Mouse (Mus musculus) ES-E14 (cell line): Measurements from ENCODE around the gene Mpl. TPM values are rescaled to one million over a fixed set of nuclear protein-coding genes. Genes with fewer than 3 reads are reported as not detected.

Experiments
- DNase-seq: peaks from one replicate; pipeline ENCODE4 v3.0.0-alpha.2; 2013; ENCODE audit warnings: low read depth, low spot score
- H3K27ac ChIP-seq: 2 replicates; pipeline ENCODE4 v1.5.1; 2012; ENCODE audit warnings: low read depth, mild to moderate bottlenecking, low read length, moderate library complexity, mixed read lengths; ENCODE audit not compliant: poor library complexity, insufficient read depth, severe bottlenecking
- H3K36me3 ChIP-seq: 2 replicates; pipeline ENCODE4 v1.6.1; 2012; ENCODE audit warnings: mild to moderate bottlenecking, low read length, moderate library complexity, mixed read lengths; ENCODE audit not compliant: control insufficient read depth, poor library complexity, insufficient read depth, severe bottlenecking
- H3K4me1 ChIP-seq, 2 experiments: fragments of 150-350 bp in 1 of 2; sonication (generic) in 1 of 2; 2 replicates each; pipeline ENCODE4 v1.6.1; 2012; ENCODE audit warnings: low read length in 2 of 2, mild to moderate bottlenecking in 1 of 2, mixed read lengths in 1 of 2; ENCODE audit not compliant: control insufficient read depth in 2 of 2, insufficient read depth in 2 of 2, poor library complexity in 1 of 2
- H3K4me3 ChIP-seq, 2 experiments: fragments of 150-350 bp in 1 of 2; sonication (generic) in 1 of 2; 2 replicates each; pipeline ENCODE4 v1.5.1; 2012; ENCODE audit warnings: low read length in 2 of 2, low read depth in 1 of 2, mild to moderate bottlenecking in 1 of 2, mixed read lengths in 1 of 2; ENCODE audit not compliant: insufficient read depth in 1 of 2, poor library complexity in 1 of 2, severe bottlenecking in 1 of 2
- H3K9ac ChIP-seq: 2 replicates; pipeline ENCODE4 v1.6.1; 2012; ENCODE audit warnings: low read depth, mild to moderate bottlenecking, low read length, mixed read lengths; ENCODE audit not compliant: poor library complexity, insufficient read depth, severe bottlenecking
- H3K9me3 ChIP-seq: fragments of 150-350 bp; sonication (generic); 2 replicates; pipeline ENCODE4 v1.6.1; 2012; ENCODE audit warnings: low read depth, mild to moderate bottlenecking, low read length; ENCODE audit not compliant: control insufficient read depth, insufficient read depth
- CHD2 ChIP-seq: IDR thresholded peaks from 2 replicates; pipeline ENCODE4 v1.6.1; 2014; ENCODE audit warnings: mild to moderate bottlenecking, low read depth, low read length, inconsistent platforms
- HCFC1 ChIP-seq: IDR thresholded peaks from 2 replicates; pipeline ENCODE4 v1.6.1; 2012; ENCODE audit warnings: low read length, inconsistent platforms, borderline replicate concordance; ENCODE audit not compliant: insufficient read depth
- MAFK ChIP-seq: IDR thresholded peaks from 2 replicates; pipeline ENCODE4 v1.6.1; 2014; ENCODE audit warnings: mild to moderate bottlenecking, low read depth, low read length, inconsistent platforms; ENCODE audit not compliant: insufficient read depth
- ZC3H11A ChIP-seq: IDR thresholded peaks from 2 replicates; pipeline ENCODE4 v1.6.1; 2012; ENCODE audit warnings: low read depth, mild to moderate bottlenecking, inconsistent platforms, low read length, borderline replicate concordance
- ZNF384 ChIP-seq: IDR thresholded peaks from 2 replicates; pipeline ENCODE4 v1.6.1; 2012; ENCODE audit warnings: low read depth, low read length, inconsistent platforms
- in situ Hi-C, 2 experiments: fragments of 600-800 bp; cut with MboI; formaldehyde crosslinking; loops; one replicate each; pipeline ENCODE4 v1.15.1; 2025; ENCODE audit warnings: low sequenced_read_pairs in 2 of 2, inconsistent platforms in 1 of 2; ENCODE audit not compliant: unreplicated experiment in 2 of 2
- total RNA-seq: library from RNA; depleted of rRNA; stranded (reverse); fragments of 300-350 nt; gene quantifications from 2 replicates; pipeline ENCODE4 v1.2.3, GENCODE M21; 2012

Mpl gene
- total RNA-seq, 1 experiment: not detected

GRCm38 (mm10) chr4:118490461-118490860 is 33.1 kb upstream of the Mpl start:
- H3K9me3 ChIP-seq: no peaks in the 10 kb centered on the region
- no peak for DNase-seq
- H3K9ac ChIP-seq: no peak overlapping the region
- in situ Hi-C loops: no loop called here
- no peak overlapping the region for H3K4me3 ChIP-seq
- H3K4me1 ChIP-seq: peaks cover 0 to 13% of the 10 kb centered on the region in 2 experiments; a peak in 1 of 4 replicates
- TF ChIP-seq MAFK: no peak
- no peak for TF ChIP-seq ZNF384
- no peak for TF ChIP-seq ZC3H11A
- no peak for TF ChIP-seq HCFC1
- TF ChIP-seq CHD2: no peak
- no peaks in the 10 kb centered on the region for H3K36me3 ChIP-seq
- H3K27ac ChIP-seq: no peak overlapping the region

DNA sequence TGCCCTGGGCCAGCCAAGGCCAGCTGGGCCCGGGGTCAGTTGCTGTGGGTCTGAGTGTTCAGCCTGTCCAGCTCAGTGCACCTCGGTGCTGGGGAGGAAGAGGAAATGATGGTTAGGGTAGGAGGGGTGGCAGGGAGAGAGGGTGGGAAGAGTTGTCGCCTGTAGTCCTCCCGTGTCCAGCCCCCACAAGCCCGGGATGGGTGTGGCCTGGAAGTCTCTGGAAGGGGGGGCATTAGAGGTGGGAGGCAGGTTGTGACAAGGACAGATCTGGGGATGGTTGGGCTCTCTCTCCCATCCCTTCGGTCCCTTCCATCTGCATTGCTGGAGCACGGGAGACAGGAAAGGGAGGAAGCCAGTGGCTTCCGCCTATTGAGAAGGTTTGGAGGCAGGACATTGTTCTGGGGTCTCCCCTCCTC is 32.4 kb upstream of the Mpl start, which contains the start of gene Tie1:
Gene Tie1, minus strand, starts transcription at position 345 of the 416 bp plus-strand sequence.
- in situ Hi-C loops: no loop called here
- DNase-seq: no peak
- H3K4me3 ChIP-seq: no peak within 1 kb of the TSS
- H3K36me3 ChIP-seq: no peaks in the 10 kb centered on the region
- H3K9ac ChIP-seq: no peak within 1 kb of the TSS
- H3K27ac ChIP-seq: no peak within 1 kb of the TSS
- no peaks in the 10 kb centered on the region for H3K9me3 ChIP-seq
- peaks cover 0 to 13% of the 10 kb centered on the region in 2 experiments; a peak in 1 of 4 replicates for H3K4me1 ChIP-seq
- TF ChIP-seq ZC3H11A (no peak), CHD2 (no peak), HCFC1 (no peak), MAFK (no peak), ZNF384 (no peak)

GRCm38 (mm10) chr4:118476773-118477530 is 19.6 kb upstream of the Mpl start:
- Histone ChIP-seq H3K4me3 (no peak overlapping the region), H3K27ac (no peak overlapping the region), H3K36me3 (no peaks in the 10 kb centered on the region), H3K9me3 (no peaks in the 10 kb centered on the region), H3K4me1 (no peaks in the 10 kb centered on the region; a peak in 1 of 4 replicates), H3K9ac (no peak overlapping the region)
- no peak for TF ChIP-seq ZC3H11A
- TF ChIP-seq MAFK: no peak
- no peak for TF ChIP-seq CHD2
- TF ChIP-seq HCFC1: no peak
- TF ChIP-seq ZNF384: no peak
- no peak for DNase-seq
- in situ Hi-C loops: no loop called here

DNA sequence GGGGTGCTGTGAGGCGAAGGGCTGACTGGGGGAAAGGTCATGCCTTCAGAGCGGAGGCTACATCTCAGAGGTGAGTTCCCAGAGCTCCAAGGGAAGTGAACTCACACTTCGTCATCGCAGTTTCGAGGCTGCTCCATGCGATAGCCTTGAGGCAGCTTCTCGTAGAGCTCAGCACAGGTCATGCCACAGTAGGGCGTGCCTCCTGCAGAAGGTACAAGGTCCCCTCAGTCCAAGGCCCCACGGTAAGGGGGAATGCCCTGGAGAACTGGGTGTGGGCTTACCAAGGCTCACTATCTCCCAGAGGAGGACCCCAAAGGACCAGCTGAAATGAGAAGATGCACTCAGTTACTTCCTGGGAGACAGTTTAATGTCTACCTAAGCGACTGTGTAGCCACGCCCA is 15.4 kb upstream of the Mpl start:
- DNase-seq: no peak
- TF ChIP-seq HCFC1: no peak
- TF ChIP-seq ZC3H11A: no peak
- no peak for TF ChIP-seq MAFK
- TF ChIP-seq ZNF384: no peak
- no peak for TF ChIP-seq CHD2
- in situ Hi-C loops: no loop called here
- Histone ChIP-seq H3K9me3 (no peaks in the 10 kb centered on the region), H3K27ac (no peak overlapping the region), H3K4me1 (no peaks in the 10 kb centered on the region), H3K36me3 (no peaks in the 10 kb centered on the region), H3K4me3 (no peak overlapping the region), H3K9ac (no peak overlapping the region)

DNA sequence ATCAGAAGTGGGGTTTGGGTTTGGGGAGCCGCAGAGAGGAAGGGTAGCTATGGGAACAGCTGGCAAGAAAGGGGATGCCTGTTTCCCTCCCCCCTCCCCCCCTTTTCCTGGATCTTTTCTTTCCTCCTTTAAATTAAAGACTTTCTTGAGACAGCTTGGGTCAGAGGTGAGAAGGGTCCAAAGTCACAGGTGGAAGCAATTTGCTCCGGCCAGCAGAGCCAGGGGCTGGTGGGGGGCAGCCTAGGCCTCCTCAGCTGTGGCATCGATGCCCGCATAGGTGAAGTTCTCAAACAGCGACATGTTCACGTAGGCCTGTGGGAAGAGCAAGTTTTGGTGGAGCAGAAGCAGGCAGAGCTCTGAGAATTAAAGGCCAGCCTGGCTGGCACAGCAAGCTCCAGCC is 14.0 kb upstream of the Mpl start:
- Histone ChIP-seq H3K9ac (no peak overlapping the region), H3K27ac (no peak overlapping the region), H3K4me3 (no peak overlapping the region), H3K9me3 (no peaks in the 10 kb centered on the region), H3K4me1 (no peaks in the 10 kb centered on the region), H3K36me3 (no peaks in the 10 kb centered on the region)
- no peak for TF ChIP-seq ZNF384
- TF ChIP-seq ZC3H11A: no peak
- TF ChIP-seq HCFC1: no peak
- TF ChIP-seq CHD2: no peak
- no peak for TF ChIP-seq MAFK
- in situ Hi-C loops: no loop called here
- DNase-seq: no peak
